Mouse (Mus musculus) kidney, postnatal 36 days (tissue): ENCODE measurements at regions not wholly inside any gene's neighbourhood (a gene's known extent, or its start where the extent isn't known, plus 50 kb on each side); places are given as distances from the start of the nearest gene placed in this dataset.

Source experiments
- DNase-seq, 2 experiments: peaks; one replicate each; pipeline ENCODE4 v3.0.0; 2021 to 2022; ENCODE audit warnings: mixed read lengths in 2 of 2

GRCm38 (mm10) chr9:24833766-24834165 lies 59.7 kb upstream of the Tbx20 start:
- no peak for DNase-seq

- no peak for DNase-seq
Observed at GRCm38 (mm10) chr9:24848210-24848609, 74.1 kb upstream of the Tbx20 start.

- no peak for DNase-seq
Observed at GRCm38 (mm10) chr9:24859459-24859858, 85.4 kb upstream of the Tbx20 start.

- DNase-seq: no peak
Observed at GRCm38 (mm10) chr9:24866390-24867173, 92.5 kb upstream of the Tbx20 start.

- DNase-seq: peak; percentile 5 to 10
Observed at GRCm38 (mm10) chr9:24868746-24869145, 94.6 kb upstream of the Tbx20 start.

- no peak for DNase-seq
Observed at GRCm38 (mm10) chr9:24874434-24875143, 100.5 kb upstream of the Tbx20 start.

DNA sequence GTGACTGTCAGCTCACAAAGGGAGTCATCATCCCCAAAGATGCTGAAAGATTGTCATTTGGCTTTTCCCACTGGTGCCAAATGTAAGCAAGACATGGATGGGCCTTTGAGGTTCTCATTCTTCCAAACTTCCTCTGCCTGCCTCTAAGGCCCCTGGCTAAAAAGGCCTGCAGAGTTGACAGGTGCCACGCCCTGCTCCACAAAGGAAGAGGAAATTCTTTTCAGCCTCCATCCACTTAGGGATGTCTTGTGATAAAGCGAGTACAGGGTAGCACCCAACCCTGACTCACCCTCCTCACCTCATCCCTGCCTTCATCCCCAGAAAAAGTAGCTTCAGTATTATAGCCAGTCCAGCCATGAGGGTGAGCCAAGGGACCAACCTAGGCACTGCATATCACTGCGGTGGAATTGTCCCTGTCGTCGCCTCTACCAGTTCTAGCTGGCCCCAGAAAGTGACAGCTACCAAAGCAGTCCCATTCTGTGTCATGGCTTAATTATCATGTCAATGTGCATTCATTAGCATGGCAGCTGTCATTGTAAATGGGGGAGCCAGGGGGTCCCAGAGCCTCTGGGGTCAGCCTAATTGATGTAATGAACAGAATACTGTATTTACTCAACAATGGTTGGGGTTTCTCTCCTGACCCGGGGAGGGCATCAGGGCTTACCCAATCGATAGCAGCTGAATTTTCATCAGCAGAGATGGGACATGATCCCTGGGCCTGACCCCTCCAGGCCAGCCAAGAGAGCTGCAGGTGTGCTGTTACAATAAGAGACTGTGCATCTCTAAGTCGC lies 104.5 kb upstream of the Tbx20 start:
- no peak for DNase-seq

GRCm38 (mm10) chr9:24879662-24880061 lies 105.6 kb upstream of the Tbx20 start:
- DNase-seq: no peak

GRCm38 (mm10) chr9:24884011-24884410 lies 109.9 kb upstream of the Tbx20 start:
- no peak for DNase-seq

DNA sequence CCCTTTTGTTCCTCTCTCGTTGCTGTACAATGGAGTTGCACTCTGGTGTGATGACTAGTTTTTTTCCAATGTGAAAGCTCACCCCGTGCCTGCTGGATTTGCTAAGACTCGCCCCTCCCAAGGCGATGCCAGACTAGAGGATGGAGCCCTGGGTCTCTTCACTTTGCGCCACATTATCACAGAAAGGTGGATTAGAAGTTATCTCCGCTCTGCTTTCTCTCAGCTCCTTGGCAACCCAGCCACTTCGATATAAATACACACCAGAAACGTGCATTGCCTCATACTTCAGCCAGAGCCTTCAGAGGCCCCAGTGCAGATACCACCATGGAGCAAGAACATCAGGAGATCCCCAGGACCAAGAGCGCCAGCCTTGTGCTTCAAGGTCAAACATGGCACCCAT lies 114.2 kb upstream of the Tbx20 start:
- DNase-seq: no peak

- DNase-seq: no peak
Observed at GRCm38 (mm10) chr9:24896498-24897261, 122.6 kb upstream of the Tbx20 start.

- DNase-seq: no peak
Observed at GRCm38 (mm10) chr9:24899206-24899928, 125.3 kb upstream of the Tbx20 start.

GRCm38 (mm10) chr9:24903706-24904105 lies 129.6 kb upstream of the Tbx20 start:
- DNase-seq: no peak

GRCm38 (mm10) chr9:24909086-24909979 lies 135.2 kb upstream of the Tbx20 start:
- DNase-seq: no peak

- no peak for DNase-seq
Observed at GRCm38 (mm10) chr9:24910738-24911137, 136.6 kb upstream of the Tbx20 start.

GRCm38 (mm10) chr9:24920031-24920445 lies 145.9 kb upstream of the Tbx20 start:
- no peak for DNase-seq

GRCm38 (mm10) chr9:24922051-24922860 lies 148.2 kb upstream of the Tbx20 start:
- no peak for DNase-seq

- DNase-seq: no peak
Observed at GRCm38 (mm10) chr9:24923514-24923913, 149.4 kb upstream of the Tbx20 start.

GRCm38 (mm10) chr9:24937731-24938130 lies 151.5 kb upstream of the Gm10181 start:
- DNase-seq: peak; percentile 1 to 30

DNA sequence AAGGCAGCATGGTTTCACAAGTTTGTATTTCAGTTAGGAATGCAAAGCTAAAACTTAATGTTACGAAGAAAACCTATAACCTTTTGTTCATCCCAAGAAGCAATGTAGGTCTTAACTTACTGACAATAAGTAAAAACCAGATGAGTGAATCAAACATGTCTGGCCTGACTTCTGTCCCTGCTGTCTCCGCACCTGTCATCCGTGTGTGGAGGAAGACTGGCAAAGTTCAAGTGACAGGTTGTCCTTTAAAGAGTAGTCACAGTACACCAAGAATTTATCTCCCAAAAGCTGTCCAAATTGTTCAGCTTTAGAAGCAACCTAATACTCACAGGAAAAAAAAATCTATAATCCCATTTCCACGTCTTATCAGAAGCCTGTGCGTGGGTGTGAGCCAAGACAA lies 146.3 kb upstream of the Gm10181 start:
- DNase-seq: no peak
